ENCODE assay signal across 25 mouse cellular contexts in genomic region chr7:71284246-71284645, GRCm38 (mm10).
"Had no signal": no experiment of that assay in that cellular context is flagged by ENCODE, and none has a peak within 500 bp of the region (broad histone marks: within the 10 kb centered on the region; RNA-seq: fewer than 3 reads in every experiment).

No protein-coding gene starts in this region.

- H3K4me1 ChIP-seq: hindbrain, embryonic 10.5 days; hindbrain, embryonic 12.5 days; intestine, embryonic 15.5 days; liver, embryonic 13.5 days had no signal

- DNase-seq: gastrocnemius, adult 2 months; gastrocnemius, postnatal 10 days; gastrocnemius, postnatal 25 days; heart, adult 18-20 months; heart, postnatal 10 days; heart, postnatal 4 days; kidney, adult 18-20 months; kidney, adult 8-10 months; kidney, postnatal 25 days; kidney, postnatal 4 days; liver; liver, embryonic 13.5 days had no signal

- H3K27me3 ChIP-seq: heart, embryonic 12.5 days; hindbrain, embryonic 12.5 days; intestine, embryonic 15.5 days; limb, embryonic 13.5 days; liver, embryonic 13.5 days had no signal

- H3K36me3 ChIP-seq: heart, embryonic 10.5 days; heart, embryonic 12.5 days; hindbrain, embryonic 10.5 days; hindbrain, embryonic 12.5 days; intestine, embryonic 15.5 days; limb, embryonic 13.5 days; liver, embryonic 13.5 days had no signal

- H3K4me2 ChIP-seq: heart, embryonic 12.5 days; hindbrain, embryonic 12.5 days; hindbrain, embryonic 14.5 days; intestine, embryonic 15.5 days; limb, embryonic 13.5 days; liver, embryonic 11.5 days; liver, embryonic 13.5 days had no signal

- ATAC-seq: hindbrain, embryonic 16.5 days; inflammation-experienced regulatory T-cells, adult 6 months; intestine, embryonic 15.5 days; intestine, postnatal 0 days had no signal

- H3K27ac ChIP-seq: gastrocnemius, adult 2 months; heart, embryonic 10.5 days; hindbrain, embryonic 10.5 days; hindbrain, embryonic 12.5 days; hindbrain, embryonic 14.5 days; intestine, embryonic 15.5 days; layer of hippocampus, adult 2 months; left cerebral cortex, adult 2 months; limb, embryonic 13.5 days; liver, embryonic 13.5 days had no signal

- H3K9ac ChIP-seq: heart, embryonic 12.5 days; hindbrain, embryonic 12.5 days; hindbrain, embryonic 14.5 days; intestine, embryonic 15.5 days; limb, embryonic 13.5 days; liver, embryonic 13.5 days had no signal

- H3K9me3 ChIP-seq: heart, embryonic 10.5 days; hindbrain, embryonic 12.5 days; liver, embryonic 13.5 days had no signal

- H3K4me3 ChIP-seq: gastrocnemius, adult 2 months; heart, embryonic 10.5 days; heart, embryonic 12.5 days; hindbrain, embryonic 10.5 days; hindbrain, embryonic 12.5 days; intestine, embryonic 15.5 days; layer of hippocampus, adult 2 months; left cerebral cortex, adult 2 months; limb, embryonic 13.5 days; liver, embryonic 13.5 days had no signal
